ENCODE assay signal across 18 mouse cellular contexts in the genomic region with DNA sequence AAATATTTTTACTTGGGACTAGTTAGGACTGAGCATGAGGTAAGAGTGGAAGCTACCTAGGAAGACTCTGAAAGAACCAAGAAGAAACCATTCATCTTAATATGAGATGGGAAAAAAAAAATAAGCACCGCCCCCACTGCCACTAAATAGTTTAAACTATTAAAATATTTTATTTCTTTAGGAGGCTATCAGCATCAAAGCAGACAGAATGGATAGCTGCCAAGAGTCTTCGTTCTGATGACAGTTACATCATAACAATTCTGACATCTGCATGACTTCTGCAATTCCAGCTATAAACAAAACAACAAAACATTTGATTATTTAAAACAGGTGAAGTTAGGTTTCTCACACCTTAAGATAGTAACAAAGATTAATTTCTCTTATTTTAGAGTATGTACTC.
"Had no signal": no experiment of that assay in that cellular context is flagged by ENCODE, and none has a peak within 500 bp of the region (broad histone marks: within the 10 kb centered on the region; RNA-seq: fewer than 3 reads in every experiment).

No protein-coding gene starts in this region.

- H3K4me3 ChIP-seq: megakaryocyte, embryonic 14.5 days; midbrain, embryonic 10.5 days; midbrain, embryonic 12.5 days; myocyte; neural tube, embryonic 12.5 days; stomach, embryonic 15.5 days had no signal

- ATAC-seq: midbrain, embryonic 16.5 days had no signal

- H3K9ac ChIP-seq: liver, embryonic 14.5 days; midbrain, embryonic 12.5 days; neural tube, embryonic 12.5 days; stomach, embryonic 15.5 days had no signal

- H3K4me2 ChIP-seq: midbrain, embryonic 12.5 days; neural tube, embryonic 12.5 days; stomach, embryonic 15.5 days had no signal

- H3K36me3 ChIP-seq: neural tube, embryonic 12.5 days; stomach, embryonic 15.5 days had no signal

- DNase-seq: lung, adult 2 months; lung, postnatal 10 days; lung, postnatal 36 days; midbrain, embryonic 14.5 days; right cerebral cortex, postnatal 14 days; thymus, adult 2 months; thymus, postnatal 25 days; thymus, postnatal 4 days had no signal

- H3K27me3 ChIP-seq: megakaryocyte, embryonic 14.5 days; midbrain, embryonic 12.5 days; neural tube, embryonic 12.5 days; stomach, embryonic 15.5 days had no signal

- H3K9me3 ChIP-seq: megakaryocyte, embryonic 14.5 days; midbrain, embryonic 12.5 days; neural tube, embryonic 12.5 days; stomach, embryonic 15.5 days had no signal

- H3K27ac ChIP-seq: liver, embryonic 14.5 days; macrophage; midbrain, embryonic 10.5 days; midbrain, embryonic 12.5 days; neural tube, embryonic 12.5 days; stomach, embryonic 15.5 days; stomach, postnatal 0 days had no signal

- H3K4me1 ChIP-seq: neural tube, embryonic 12.5 days; stomach, embryonic 15.5 days had no signal
